Mouse (Mus musculus) CH12.LX (cell line): Measurements from ENCODE around the gene Nuak2. TPM values are rescaled to one million over a fixed set of nuclear protein-coding genes. Genes with fewer than 3 reads are reported as not detected.

Experiments used
- DNase-seq: peaks from one replicate; pipeline ENCODE4 v3.0.0-alpha.2; 2013; ENCODE audit errors: extremely low read depth
- H3K27ac ChIP-seq: 2 replicates; pipeline ENCODE4 v1.5.1; 2012; ENCODE audit warnings: low read depth, mild to moderate bottlenecking, control low read depth, moderate library complexity; ENCODE audit not compliant: insufficient read depth
- H3K27me3 ChIP-seq: replicated peaks from 2 replicates; pipeline ENCODE3; 2012; ENCODE audit warnings: inconsistent platforms
- H3K36me3 ChIP-seq, 2 experiments: replicated peaks in 1 of 2; 2 replicates each; pipeline versions ENCODE3 to v1.6.1; 2012; ENCODE audit warnings: inconsistent platforms in 1 of 2, low read length in 1 of 2, mild to moderate bottlenecking in 1 of 2, mixed read lengths in 1 of 2, moderate library complexity in 1 of 2; ENCODE audit not compliant: control insufficient read depth in 1 of 2, insufficient read depth in 1 of 2
- H3K4me1 ChIP-seq, 2 experiments: 2 replicates each; pipeline ENCODE4 v1.6.1; 2012; ENCODE audit warnings: inconsistent platforms in 1 of 2, moderate library complexity in 1 of 2; ENCODE audit not compliant: insufficient read depth in 2 of 2, control insufficient read depth in 1 of 2
- H3K4me2 ChIP-seq: 2 replicates; pipeline ENCODE4 v1.6.1; 2012; ENCODE audit warnings: low read depth, mild to moderate bottlenecking, control low read depth; ENCODE audit not compliant: poor library complexity, insufficient read depth, severe bottlenecking
- H3K4me3 ChIP-seq, 3 experiments: fragments of 150-350 bp in 1 of 3; sonication (generic) in 1 of 3; replicated peaks in 1 of 3; 2 replicates each; pipeline versions ENCODE3 to v1.5.1; 2011 to 2012; ENCODE audit warnings: low read depth in 2 of 3, low read length in 2 of 3, mild to moderate bottlenecking in 2 of 3, moderate library complexity in 2 of 3, control low read depth in 1 of 3, improper control_type of control experiment in 1 of 3, inconsistent platforms in 1 of 3, mixed read lengths in 1 of 3; ENCODE audit not compliant: poor library complexity in 1 of 3
- H3K79me2 ChIP-seq: replicated peaks from 2 replicates; pipeline ENCODE4 v1.6.1; 2012; ENCODE audit warnings: mild to moderate bottlenecking, moderate library complexity; ENCODE audit not compliant: control insufficient read depth, poor library complexity, insufficient read depth, severe bottlenecking; ENCODE audit errors: extremely low read depth
- H3K9ac ChIP-seq: 2 replicates; pipeline ENCODE4 v1.6.1; 2012; ENCODE audit warnings: low read depth, mild to moderate bottlenecking, control low read depth, moderate library complexity; ENCODE audit not compliant: insufficient read depth
- H3K9me3 ChIP-seq: replicated peaks from 2 replicates; pipeline ENCODE3; 2012; ENCODE audit warnings: low read length, inconsistent platforms, mixed read lengths
- BHLHE40 ChIP-seq: IDR thresholded peaks from 2 replicates; pipeline ENCODE4 v1.6.1; 2011; ENCODE audit warnings: mild to moderate bottlenecking, low read depth, low read length, improper control_type of control experiment
- CHD1 ChIP-seq: IDR thresholded peaks from 2 replicates; pipeline ENCODE4 v1.6.1; 2012; ENCODE audit warnings: low read depth, low read length, improper control_type of control experiment, inconsistent platforms
- CHD2 ChIP-seq: IDR thresholded peaks from 2 replicates; pipeline ENCODE4 v1.6.1; 2011; ENCODE audit warnings: low read length, improper control_type of control experiment
- CTCF ChIP-seq, 2 experiments: IDR thresholded peaks in 1 of 2; conservative IDR thresholded peaks in 1 of 2; 2 replicates each; pipeline ENCODE4 v1.5.1; 2011 to 2012; ENCODE audit warnings: low read depth in 2 of 2, low read length in 2 of 2, improper control_type of control experiment in 1 of 2, inconsistent platforms in 1 of 2, mild to moderate bottlenecking in 1 of 2, moderate library complexity in 1 of 2
- E2F4 ChIP-seq: IDR thresholded peaks from 2 replicates; pipeline ENCODE4 v1.6.1; 2011; ENCODE audit warnings: low read depth, low read length, improper control_type of control experiment; ENCODE audit not compliant: insufficient replicate concordance
- ETS1 ChIP-seq: conservative IDR thresholded peaks from 2 replicates; pipeline ENCODE4 v1.6.1; 2012; ENCODE audit warnings: low read depth, mild to moderate bottlenecking, inconsistent platforms, low read length, improper control_type of control experiment, moderate library complexity
- HCFC1 ChIP-seq: IDR thresholded peaks from 2 replicates; pipeline ENCODE4 v1.6.1; 2012; ENCODE audit warnings: low read depth, mild to moderate bottlenecking, inconsistent platforms, low read length, improper control_type of control experiment
- JUN ChIP-seq: IDR thresholded peaks from 2 replicates; pipeline ENCODE4 v1.6.1; 2011; ENCODE audit warnings: low read depth, mild to moderate bottlenecking, low read length, improper control_type of control experiment, moderate library complexity; ENCODE audit not compliant: insufficient read depth
- MAX ChIP-seq: IDR thresholded peaks from 2 replicates; pipeline ENCODE4 v1.6.1; 2011; ENCODE audit warnings: low read length, improper control_type of control experiment
- MEF2A ChIP-seq: IDR thresholded peaks from 2 replicates; pipeline ENCODE4 v1.6.1; 2014; ENCODE audit warnings: low read depth, mild to moderate bottlenecking, inconsistent platforms, low read length, improper control_type of control experiment, borderline replicate concordance
- PAX5 ChIP-seq: IDR thresholded peaks from 2 replicates; pipeline ENCODE4 v1.6.1; 2012; ENCODE audit warnings: low read length, inconsistent platforms, mixed read lengths
- POLR2AphosphoS2 ChIP-seq: IDR thresholded peaks from 2 replicates; pipeline ENCODE4 v1.6.1; 2011; ENCODE audit warnings: low read depth, low read length, improper control_type of control experiment
- RAD21 ChIP-seq: IDR thresholded peaks from 2 replicates; pipeline ENCODE4 v1.6.1; 2011; ENCODE audit warnings: low read depth, mild to moderate bottlenecking, low read length, improper control_type of control experiment, moderate library complexity
- RCOR1 ChIP-seq: conservative IDR thresholded peaks from 2 replicates; pipeline ENCODE4 v1.6.1; 2012; ENCODE audit warnings: low read depth, mild to moderate bottlenecking, inconsistent platforms, low read length, improper control_type of control experiment
- SMC3 ChIP-seq: IDR thresholded peaks from 2 replicates; pipeline ENCODE4 v1.6.1; 2011; ENCODE audit warnings: low read depth, low read length, improper control_type of control experiment
- TBP ChIP-seq: conservative IDR thresholded peaks from 2 replicates; pipeline ENCODE4 v1.6.1; 2011; ENCODE audit warnings: low read depth, low read length, improper control_type of control experiment
- ZKSCAN1 ChIP-seq: IDR thresholded peaks from 2 replicates; pipeline ENCODE4 v1.6.1; 2012; ENCODE audit warnings: low read depth, inconsistent platforms, low read length, improper control_type of control experiment, borderline replicate concordance
- dilution Hi-C: fragments of 300-500 bp; cut with MboI; formaldehyde crosslinking; loops from 2 replicates; pipeline ENCODE4 v1.14.3; 2020; ENCODE audit warnings: low sequenced_read_pairs; ENCODE audit not compliant: extremely low pct_unique_long_range_greater_than_20kb, extremely low pct_ligation_motif_present
- in situ Hi-C: fragments of 300-500 bp; cut with MboI; formaldehyde crosslinking; loops from 3 replicates; pipeline ENCODE4 v1.14.3; 2019; ENCODE audit warnings: low sequenced_read_pairs, low pct_ligation_motif_present, low pct_unique_long_range_greater_than_20kb, mixed read lengths
- polyA plus RNA-seq: library from polyadenylated mRNA; unstranded; fragments of >175 nt; gene quantifications from 2 replicates; pipeline ENCODE4 v1.2.1, GENCODE M21; 2012; ENCODE audit warnings: low read depth; ENCODE audit not compliant: insufficient read length
- total RNA-seq, 2 experiments: library from RNA; depleted of rRNA; stranded (reverse); fragments of 300-350 nt in 1 of 2; fragments of >200 nt in 1 of 2; gene quantifications; 2 replicates each; pipeline ENCODE4 v1.2.3; 2012 to 2014

Gene Nuak2
- total and polyA plus RNA-seq, 3 experiments: 0.30 TPM; not detected in 2

DNA sequence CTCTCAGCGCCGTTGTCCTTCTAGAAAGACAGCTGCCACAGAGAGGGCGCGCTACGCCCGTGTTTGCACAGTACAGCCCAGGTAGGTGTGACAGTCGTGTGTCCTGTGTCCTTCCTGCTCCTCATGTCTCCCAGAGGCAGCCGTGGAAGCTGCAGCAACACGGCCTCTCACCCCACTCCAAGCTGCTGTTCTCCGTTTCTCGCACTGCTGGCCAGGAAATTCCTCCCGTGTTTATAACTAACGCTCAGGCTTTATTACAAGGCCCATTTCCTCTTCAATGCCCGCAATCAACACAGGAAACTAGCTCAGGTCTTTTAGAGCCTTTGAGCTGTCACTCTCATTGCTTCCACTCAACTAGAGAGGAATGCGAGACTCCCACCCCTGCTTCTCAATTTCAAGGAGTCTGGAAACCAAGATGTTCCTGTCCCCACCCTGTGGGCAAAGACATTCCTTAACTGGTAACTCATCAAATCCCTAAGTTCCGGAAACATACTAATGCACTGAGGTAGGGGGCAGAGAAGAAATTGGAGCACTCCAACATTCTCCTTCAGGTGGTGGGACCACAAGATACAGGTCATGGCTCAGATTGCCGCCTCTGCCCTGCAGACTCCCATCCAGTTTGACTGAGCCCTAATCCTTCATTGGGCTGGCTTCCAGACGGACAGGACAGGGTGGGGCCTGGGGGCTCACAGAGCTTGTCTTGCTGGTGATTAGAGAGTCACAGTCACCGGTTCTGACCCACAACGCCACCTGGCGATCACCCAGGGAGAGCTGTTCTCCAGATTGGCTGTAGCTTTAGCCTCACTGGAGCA lies 23.4 kb upstream of the Nuak2 start:
- Histone ChIP-seq H3K27ac (no peak overlapping the region), H3K79me2 (no peaks in the 10 kb centered on the region), H3K4me3 (no peak overlapping the region), H3K4me1 (peaks cover 7 to 40% of the 10 kb centered on the region in 2 experiments), H3K36me3 (no peaks in the 10 kb centered on the region), H3K9ac (no peak overlapping the region), H3K9me3 (no peaks in the 10 kb centered on the region), H3K4me2 (no peak overlapping the region), H3K27me3 (no peaks in the 10 kb centered on the region)
- in situ Hi-C loops: no loop called here
- no peak for TF ChIP-seq PAX5
- TF ChIP-seq MAX: no peak
- peak in 1 of 2 experiments; percentile 55; a peak in 2 of 4 replicates for TF ChIP-seq CTCF (conservative IDR thresholded peaks at IDR 0.05 in 1 of 2, IDR thresholded peaks at IDR 0.05 in 1 of 2; ENCODE audit: low read depth in 2 of 2, low read length in 2 of 2)
- no peak for TF ChIP-seq RCOR1
- no peak for TF ChIP-seq MEF2A
- TF ChIP-seq SMC3: peak; percentile 49; the same call in 1 of the 2 replicates
- peak; percentile 19 for TF ChIP-seq RAD21
- no peak for TF ChIP-seq CHD2
- TF ChIP-seq BHLHE40: no peak
- no peak for TF ChIP-seq TBP
- no peak for TF ChIP-seq ETS1
- no peak for TF ChIP-seq HCFC1
- dilution Hi-C loops: no loop called here
- no peak for DNase-seq

DNA sequence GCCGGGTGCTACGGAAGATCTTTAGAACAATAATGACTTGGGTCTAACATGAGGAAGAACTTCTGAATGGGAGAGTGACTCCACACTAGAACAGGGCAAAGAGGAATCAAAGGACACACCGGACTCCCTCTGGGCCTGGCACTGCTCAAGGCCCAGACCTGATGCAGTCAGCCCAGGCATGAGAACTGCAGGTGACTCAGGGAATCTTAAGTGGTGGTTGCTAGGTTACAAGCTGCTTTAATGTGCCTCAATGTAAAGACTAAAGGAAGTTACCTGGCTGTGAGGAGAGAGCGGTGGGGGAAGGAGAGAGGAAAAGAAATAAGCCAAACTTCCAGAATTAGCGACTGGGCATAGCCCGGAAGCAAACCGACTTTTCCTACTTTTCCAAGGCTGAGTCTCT lies 20.4 kb upstream of the Nuak2 start:
- TF ChIP-seq RAD21 (no peak), ZKSCAN1 (no peak), JUN (no peak), CHD1 (no peak), MEF2A (no peak), MAX (no peak), E2F4 (no peak), POLR2AphosphoS2 (no peak)
- peaks cover 13% of the 10 kb centered on the region for H3K27me3 ChIP-seq
- dilution Hi-C loops: no loop called here
- H3K9ac ChIP-seq: no peak overlapping the region
- H3K36me3 ChIP-seq: no peaks in the 10 kb centered on the region
- H3K9me3 ChIP-seq: no peaks in the 10 kb centered on the region
- no peak overlapping the region for H3K4me2 ChIP-seq
- H3K4me3 ChIP-seq: no peak overlapping the region
- no peak for DNase-seq
- H3K79me2 ChIP-seq: no peaks in the 10 kb centered on the region
- no peak overlapping the region for H3K27ac ChIP-seq
- peaks cover under 1 to 13% of the 10 kb centered on the region in 2 experiments; a peak in 3 of 4 replicates for H3K4me1 ChIP-seq
- in situ Hi-C loops: no loop called here
